In the genomic region with DNA sequence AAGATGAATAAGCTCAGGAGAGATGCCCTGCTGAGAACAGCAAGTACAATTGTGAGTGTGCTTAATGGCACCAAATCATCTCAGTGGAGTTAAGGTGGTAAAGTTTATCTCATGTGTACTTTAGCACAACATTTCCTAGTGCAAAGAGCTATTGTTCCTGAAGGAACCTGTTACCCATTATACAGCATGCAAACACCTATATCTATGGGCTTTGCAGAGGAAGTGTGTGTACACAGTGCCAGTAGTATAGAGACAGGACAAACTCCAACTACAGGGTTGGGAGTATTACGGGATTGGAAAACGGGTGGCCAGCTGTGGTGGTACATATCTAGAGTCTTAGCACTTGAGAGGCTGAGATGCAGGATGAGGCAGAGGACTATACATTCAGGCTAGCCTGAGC, we compare ENCODE assay signal across 20 mouse cellular contexts. TPM values are rescaled to one million over a fixed set of nuclear protein-coding genes. Genes with fewer than 3 reads are reported as not detected.
"Had no signal": no experiment of that assay in that cellular context is flagged by ENCODE, and none has a peak within 500 bp of the region (broad histone marks: within the 10 kb centered on the region; RNA-seq: fewer than 3 reads in every experiment).

No protein-coding gene starts in this region.

- H3K4me3 ChIP-seq: layer of hippocampus, adult 2 months; left cerebral cortex, adult 2 months; lung, embryonic 15.5 days; midbrain, embryonic 15.5 days; neural tube, embryonic 12.5 days; neural tube, embryonic 15.5 days had no signal

- H3K9ac ChIP-seq: lung, embryonic 15.5 days; midbrain, embryonic 15.5 days; neural tube, embryonic 12.5 days; neural tube, embryonic 15.5 days had no signal

- H3K4me1 ChIP-seq: lung, embryonic 15.5 days; midbrain, embryonic 15.5 days; neural tube, embryonic 15.5 days had no signal

- H3K27me3 ChIP-seq: lung, embryonic 15.5 days; midbrain, embryonic 15.5 days; neural tube, embryonic 12.5 days; neural tube, embryonic 15.5 days had no signal

- ATAC-seq: inflammation-experienced regulatory T-cells, adult 6 months; midbrain, embryonic 15.5 days had no signal

- H3K36me3 ChIP-seq: lung, embryonic 15.5 days; midbrain, embryonic 15.5 days; neural tube, embryonic 12.5 days; neural tube, embryonic 15.5 days had no signal

- H3K27ac ChIP-seq: kidney, postnatal 0 days; layer of hippocampus, adult 2 months; left cerebral cortex, adult 2 months; lung, embryonic 15.5 days; midbrain, embryonic 15.5 days; neural tube, embryonic 12.5 days; neural tube, embryonic 15.5 days had no signal

- DNase-seq: kidney, adult 2 months; layer of hippocampus, postnatal 36 days; lung, adult 18-20 months; lung, postnatal 14 days; lung, postnatal 4 days; right cerebral cortex, adult 18-20 months; right cerebral cortex, postnatal 14 days; right cerebral cortex, postnatal 4 days; thymus, adult 18-20 months; thymus, postnatal 4 days had no signal

- H3K9me3 ChIP-seq: lung, embryonic 15.5 days; midbrain, embryonic 15.5 days; neural tube, embryonic 12.5 days; neural tube, embryonic 15.5 days had no signal

- H3K4me2 ChIP-seq: lung, embryonic 15.5 days; midbrain, embryonic 11.5 days; midbrain, embryonic 15.5 days; neural tube, embryonic 12.5 days; neural tube, embryonic 15.5 days had no signal

RNA-seq across cellular contexts. Expression of a gene that starts 38.6 kb away (rescaled TPM):
- polyA plus RNA-seq: liver, adult 2 months had no signal
